Mouse (Mus musculus) CH12.LX (cell line): ENCODE results near the gene Ccdc86. TPM values are rescaled to one million over a fixed set of nuclear protein-coding genes. Genes with fewer than 3 reads are reported as not detected.

Experiments
- DNase-seq: peaks from one replicate; pipeline ENCODE4 v3.0.0-alpha.2; 2013; ENCODE audit errors: extremely low read depth
- H3K27ac ChIP-seq: 2 replicates; pipeline ENCODE4 v1.5.1; 2012; ENCODE audit warnings: low read depth, mild to moderate bottlenecking, control low read depth, moderate library complexity; ENCODE audit not compliant: insufficient read depth
- H3K27me3 ChIP-seq: replicated peaks from 2 replicates; pipeline ENCODE3; 2012; ENCODE audit warnings: inconsistent platforms
- H3K36me3 ChIP-seq, 2 experiments: replicated peaks in 1 of 2; 2 replicates each; pipeline versions ENCODE3 to v1.6.1; 2012; ENCODE audit warnings: inconsistent platforms in 1 of 2, low read length in 1 of 2, mild to moderate bottlenecking in 1 of 2, mixed read lengths in 1 of 2, moderate library complexity in 1 of 2; ENCODE audit not compliant: control insufficient read depth in 1 of 2, insufficient read depth in 1 of 2
- H3K4me1 ChIP-seq, 2 experiments: 2 replicates each; pipeline ENCODE4 v1.6.1; 2012; ENCODE audit warnings: inconsistent platforms in 1 of 2, moderate library complexity in 1 of 2; ENCODE audit not compliant: insufficient read depth in 2 of 2, control insufficient read depth in 1 of 2
- H3K4me2 ChIP-seq: 2 replicates; pipeline ENCODE4 v1.6.1; 2012; ENCODE audit warnings: low read depth, mild to moderate bottlenecking, control low read depth; ENCODE audit not compliant: poor library complexity, insufficient read depth, severe bottlenecking
- H3K4me3 ChIP-seq, 3 experiments: fragments of 150-350 bp in 1 of 3; sonication (generic) in 1 of 3; replicated peaks in 1 of 3; 2 replicates each; pipeline versions ENCODE3 to v1.5.1; 2011 to 2012; ENCODE audit warnings: low read depth in 2 of 3, low read length in 2 of 3, mild to moderate bottlenecking in 2 of 3, moderate library complexity in 2 of 3, control low read depth in 1 of 3, improper control_type of control experiment in 1 of 3, inconsistent platforms in 1 of 3, mixed read lengths in 1 of 3; ENCODE audit not compliant: poor library complexity in 1 of 3
- H3K79me2 ChIP-seq: replicated peaks from 2 replicates; pipeline ENCODE4 v1.6.1; 2012; ENCODE audit warnings: mild to moderate bottlenecking, moderate library complexity; ENCODE audit not compliant: control insufficient read depth, poor library complexity, insufficient read depth, severe bottlenecking; ENCODE audit errors: extremely low read depth
- H3K9ac ChIP-seq: 2 replicates; pipeline ENCODE4 v1.6.1; 2012; ENCODE audit warnings: low read depth, mild to moderate bottlenecking, control low read depth, moderate library complexity; ENCODE audit not compliant: insufficient read depth
- H3K9me3 ChIP-seq: replicated peaks from 2 replicates; pipeline ENCODE3; 2012; ENCODE audit warnings: low read length, inconsistent platforms, mixed read lengths
- CHD1 ChIP-seq: IDR thresholded peaks from 2 replicates; pipeline ENCODE4 v1.6.1; 2012; ENCODE audit warnings: low read depth, low read length, improper control_type of control experiment, inconsistent platforms
- CHD2 ChIP-seq: IDR thresholded peaks from 2 replicates; pipeline ENCODE4 v1.6.1; 2011; ENCODE audit warnings: low read length, improper control_type of control experiment
- CTCF ChIP-seq, 2 experiments: IDR thresholded peaks in 1 of 2; conservative IDR thresholded peaks in 1 of 2; 2 replicates each; pipeline ENCODE4 v1.5.1; 2011 to 2012; ENCODE audit warnings: low read depth in 2 of 2, low read length in 2 of 2, improper control_type of control experiment in 1 of 2, inconsistent platforms in 1 of 2, mild to moderate bottlenecking in 1 of 2, moderate library complexity in 1 of 2
- ETS1 ChIP-seq: conservative IDR thresholded peaks from 2 replicates; pipeline ENCODE4 v1.6.1; 2012; ENCODE audit warnings: low read depth, mild to moderate bottlenecking, inconsistent platforms, low read length, improper control_type of control experiment, moderate library complexity
- GABPA ChIP-seq: IDR thresholded peaks from 2 replicates; pipeline ENCODE4 v1.6.1; 2012; ENCODE audit warnings: low read depth, low read length, improper control_type of control experiment, inconsistent platforms; ENCODE audit not compliant: insufficient replicate concordance
- IRF4 ChIP-seq: IDR thresholded peaks from 2 replicates; pipeline ENCODE4 v1.6.1; 2014; ENCODE audit warnings: low read depth, mild to moderate bottlenecking, inconsistent platforms, low read length, improper control_type of control experiment
- JUN ChIP-seq: IDR thresholded peaks from 2 replicates; pipeline ENCODE4 v1.6.1; 2011; ENCODE audit warnings: low read depth, mild to moderate bottlenecking, low read length, improper control_type of control experiment, moderate library complexity; ENCODE audit not compliant: insufficient read depth
- JUND ChIP-seq: conservative IDR thresholded peaks from 2 replicates; pipeline ENCODE4 v1.6.1; 2011; ENCODE audit warnings: low read depth, low read length, improper control_type of control experiment
- KAT2A ChIP-seq: IDR thresholded peaks from 2 replicates; pipeline ENCODE4 v1.6.1; 2012; ENCODE audit warnings: low read length, improper control_type of control experiment, inconsistent platforms; ENCODE audit not compliant: insufficient replicate concordance
- MAFK ChIP-seq: IDR thresholded peaks from 2 replicates; pipeline ENCODE4 v1.6.1; 2011; ENCODE audit warnings: low read length, improper control_type of control experiment; ENCODE audit not compliant: insufficient replicate concordance
- MAZ ChIP-seq: IDR thresholded peaks from 2 replicates; pipeline ENCODE4 v1.6.1; 2012; ENCODE audit warnings: low read depth, mild to moderate bottlenecking, inconsistent platforms, low read length, improper control_type of control experiment, moderate library complexity
- MXI1 ChIP-seq: IDR thresholded peaks from 2 replicates; pipeline ENCODE4 v1.6.1; 2011; ENCODE audit warnings: mild to moderate bottlenecking, low read depth, low read length, improper control_type of control experiment
- MYC ChIP-seq: IDR thresholded peaks from 2 replicates; pipeline ENCODE4 v1.6.1; 2011; ENCODE audit warnings: low read depth, mild to moderate bottlenecking, improper control_type of control experiment, low read length
- NELFE ChIP-seq: IDR thresholded peaks from 2 replicates; pipeline ENCODE4 v1.6.1; 2011; ENCODE audit warnings: low read depth, low read length, improper control_type of control experiment
- PAX5 ChIP-seq: IDR thresholded peaks from 2 replicates; pipeline ENCODE4 v1.6.1; 2012; ENCODE audit warnings: low read length, inconsistent platforms, mixed read lengths
- POLR2A ChIP-seq: IDR thresholded peaks from 2 replicates; pipeline ENCODE4 v1.6.1; 2011; ENCODE audit warnings: low read depth, mild to moderate bottlenecking, improper control_type of control experiment, low read length
- POLR2AphosphoS2 ChIP-seq: IDR thresholded peaks from 2 replicates; pipeline ENCODE4 v1.6.1; 2011; ENCODE audit warnings: low read depth, low read length, improper control_type of control experiment
- RAD21 ChIP-seq: IDR thresholded peaks from 2 replicates; pipeline ENCODE4 v1.6.1; 2011; ENCODE audit warnings: low read depth, mild to moderate bottlenecking, low read length, improper control_type of control experiment, moderate library complexity
- RCOR1 ChIP-seq: conservative IDR thresholded peaks from 2 replicates; pipeline ENCODE4 v1.6.1; 2012; ENCODE audit warnings: low read depth, mild to moderate bottlenecking, inconsistent platforms, low read length, improper control_type of control experiment
- SIN3A ChIP-seq: IDR thresholded peaks from 2 replicates; pipeline ENCODE4 v1.6.1; 2012; ENCODE audit warnings: low read length, improper control_type of control experiment, inconsistent platforms
- TBP ChIP-seq: conservative IDR thresholded peaks from 2 replicates; pipeline ENCODE4 v1.6.1; 2011; ENCODE audit warnings: low read depth, low read length, improper control_type of control experiment
- TCF12 ChIP-seq: IDR thresholded peaks from 2 replicates; pipeline ENCODE4 v1.6.1; 2014; ENCODE audit warnings: low read depth, mild to moderate bottlenecking, inconsistent platforms, low read length, improper control_type of control experiment
- UBTF ChIP-seq: IDR thresholded peaks from 2 replicates; pipeline ENCODE4 v1.6.1; 2012; ENCODE audit warnings: low read depth, mild to moderate bottlenecking, inconsistent platforms, low read length, improper control_type of control experiment, moderate library complexity
- ZC3H11A ChIP-seq: IDR thresholded peaks from 2 replicates; pipeline ENCODE4 v1.6.1; 2012; ENCODE audit warnings: low read depth, mild to moderate bottlenecking, inconsistent platforms, low read length, improper control_type of control experiment
- ZKSCAN1 ChIP-seq: IDR thresholded peaks from 2 replicates; pipeline ENCODE4 v1.6.1; 2012; ENCODE audit warnings: low read depth, inconsistent platforms, low read length, improper control_type of control experiment, borderline replicate concordance
- ZMIZ1 ChIP-seq: IDR thresholded peaks from 2 replicates; pipeline ENCODE4 v1.6.1; 2012; ENCODE audit warnings: low read depth, mild to moderate bottlenecking, inconsistent platforms, low read length, improper control_type of control experiment
- dilution Hi-C: fragments of 300-500 bp; cut with MboI; formaldehyde crosslinking; loops from 2 replicates; pipeline ENCODE4 v1.14.3; 2020; ENCODE audit warnings: low sequenced_read_pairs; ENCODE audit not compliant: extremely low pct_unique_long_range_greater_than_20kb, extremely low pct_ligation_motif_present
- in situ Hi-C: fragments of 300-500 bp; cut with MboI; formaldehyde crosslinking; loops from 3 replicates; pipeline ENCODE4 v1.14.3; 2019; ENCODE audit warnings: low sequenced_read_pairs, low pct_ligation_motif_present, low pct_unique_long_range_greater_than_20kb, mixed read lengths
- polyA plus RNA-seq: library from polyadenylated mRNA; unstranded; fragments of >175 nt; gene quantifications from 2 replicates; pipeline ENCODE4 v1.2.1, GENCODE M21; 2012; ENCODE audit warnings: low read depth; ENCODE audit not compliant: insufficient read length
- total RNA-seq, 2 experiments: library from RNA; depleted of rRNA; stranded (reverse); fragments of 300-350 nt in 1 of 2; fragments of >200 nt in 1 of 2; gene quantifications; 2 replicates each; pipeline ENCODE4 v1.2.3; 2012 to 2014

The Ccdc86 gene
- total and polyA plus RNA-seq, 3 experiments = 9.5 to 44.8 (median 10.8) TPM

- H3K27me3 ChIP-seq = peaks cover 2% of the 10 kb centered on the region
- DNase-seq = no peak
- dilution Hi-C loops = no loop called here
Observed at GRCm38 (mm10) chr19:10993150-10993549, 44.1 kb upstream of the Ccdc86 start, which contains the start of gene Ms4a15. TSS of gene Ms4a15 (minus strand) at chr19:10993250.

GRCm38 (mm10) chr19:10991911-10992310, 42.8 kb upstream of the Ccdc86 start:
- no peak overlapping the region for H3K9ac ChIP-seq
- dilution Hi-C loops = no loop called here
- in situ Hi-C loops = no loop called here

More at GRCm38 (mm10) chr19:10993150-10993549, 44.1 kb upstream of the Ccdc86 start, which contains the start of gene Ms4a15:
- H3K9ac ChIP-seq = no peak within 1 kb of the TSS
- peaks cover 0 to 29% of the 10 kb centered on the region in 2 experiments; a peak in 2 of 4 replicates for H3K4me1 ChIP-seq
- no peaks in the 10 kb centered on the region for H3K36me3 ChIP-seq
- no peak for TF ChIP-seq POLR2A
- TF ChIP-seq TCF12 = no peak
- TF ChIP-seq ETS1 = no peak
- in situ Hi-C loops = no loop called here
- H3K27ac ChIP-seq = no peak within 1 kb of the TSS
- H3K4me3 ChIP-seq = no peak within 1 kb of the TSS
- H3K9me3 ChIP-seq = no peaks in the 10 kb centered on the region
- no peaks in the 10 kb centered on the region for H3K79me2 ChIP-seq
- no peak within 1 kb of the TSS for H3K4me2 ChIP-seq

GRCm38 (mm10) chr19:10990751-10991150, 41.7 kb upstream of the Ccdc86 start:
- Histone ChIP-seq H3K36me3 (no peaks in the 10 kb centered on the region), H3K4me2 (no peak overlapping the region), H3K27me3 (peaks cover 2% of the 10 kb centered on the region), H3K9me3 (no peaks in the 10 kb centered on the region), H3K9ac (no peak overlapping the region), H3K27ac (no peak overlapping the region), H3K4me1 (peaks cover 0 to 28% of the 10 kb centered on the region in 2 experiments; a peak in 2 of 4 replicates), H3K4me3 (no peak overlapping the region), H3K79me2 (no peaks in the 10 kb centered on the region)
- in situ Hi-C loops (no loop called here), dilution Hi-C loops (no loop called here)
- no peak for DNase-seq
- TF ChIP-seq CTCF (conservative IDR thresholded peaks at IDR 0.05 in 1 of 2, IDR thresholded peaks at IDR 0.05 in 1 of 2; ENCODE audit: low read depth in 2 of 2, low read length in 2 of 2) = no peak
- no peak for TF ChIP-seq CHD2
- TF ChIP-seq UBTF = no peak
- TF ChIP-seq JUN = no peak
- TF ChIP-seq ZMIZ1 = no peak
- TF ChIP-seq IRF4 = no peak
- TF ChIP-seq RAD21 = no peak
- no peak for TF ChIP-seq CHD1
- no peak for TF ChIP-seq GABPA
- no peak for TF ChIP-seq RCOR1
- TF ChIP-seq ZC3H11A = no peak
- no peak for TF ChIP-seq MAZ
- no peak for TF ChIP-seq PAX5
- TF ChIP-seq NELFE = no peak
- no peak for TF ChIP-seq ZKSCAN1

More at GRCm38 (mm10) chr19:10991911-10992310, 42.8 kb upstream of the Ccdc86 start:
- DNase-seq = no peak
- Histone ChIP-seq H3K36me3 (no peaks in the 10 kb centered on the region), H3K79me2 (no peaks in the 10 kb centered on the region), H3K4me1 (peaks cover 0 to 29% of the 10 kb centered on the region in 2 experiments; a peak in 2 of 4 replicates), H3K4me2 (no peak overlapping the region), H3K4me3 (no peak overlapping the region), H3K9me3 (no peaks in the 10 kb centered on the region), H3K27ac (no peak overlapping the region), H3K27me3 (peaks cover 2% of the 10 kb centered on the region)
- TF ChIP-seq TBP (no peak), JUND (no peak), POLR2AphosphoS2 (no peak), NELFE (no peak), POLR2A (no peak), MXI1 (no peak), KAT2A (no peak), SIN3A (no peak), RCOR1 (no peak), MAFK (no peak), ETS1 (no peak), MAZ (no peak), MYC (no peak)
